Mouse (Mus musculus): ENCODE data around the gene Sp2. TPM values are rescaled to one million over a fixed set of nuclear protein-coding genes. Genes with fewer than 3 reads are reported as not detected.

Gene Sp2
- polyA plus RNA-seq, 1 experiment from 2014 or later = 15.0 TPM

- peak; percentile 83 for ATAC-seq (ENCODE audit: insufficient number of reproducible peaks, insufficient read depth, low FRiP score, low read depth)
- peaks cover 2% of the 10 kb centered on the region; the same call in 1 of the 2 replicates for H3K27me3 ChIP-seq (ENCODE audit: control insufficient read depth, insufficient read depth, low read length)
- 18% methylated on average over 12 of the region's 12 CpGs for WGBS
- no peaks in the 10 kb centered on the region for H3K9me3 ChIP-seq (ENCODE audit: control insufficient read depth, low read length)
- peak overlapping the region; percentile 54 to 83 for H3K27ac ChIP-seq (replicated peaks in 1 of 2; ENCODE audit: control insufficient read depth in 1 of 2, insufficient read depth in 1 of 2, low read depth in 2 of 2, low read length in 2 of 2)
- peak overlapping the region; percentile 45 for H3K4me2 ChIP-seq (ENCODE audit: low read length)
- peaks cover 11 to 14% of the 10 kb centered on the region in 2 experiments for H3K4me1 ChIP-seq (ENCODE audit: control insufficient read depth in 2 of 2, insufficient read depth in 2 of 2, low read length in 2 of 2)
- H3K36me3 ChIP-seq (ENCODE audit: control insufficient read depth, insufficient read depth, low read length) = 0 out of 2 replicates have a peak, but pooled peaks cover 7% of the 10 kb centered on the region
- no peak overlapping the region; the same call in 1 of the 2 replicates for H3K9ac ChIP-seq (ENCODE audit: low read length)
- H3K4me3 ChIP-seq (ENCODE audit: control insufficient read depth in 1 of 2, insufficient read depth in 1 of 2, low read depth in 1 of 2, low read length in 2 of 2) = no peak overlapping the region
Measured at GRCm38 (mm10) chr11:96934921-96935356, 47.8 kb downstream of the Sp2 start.

DNA sequence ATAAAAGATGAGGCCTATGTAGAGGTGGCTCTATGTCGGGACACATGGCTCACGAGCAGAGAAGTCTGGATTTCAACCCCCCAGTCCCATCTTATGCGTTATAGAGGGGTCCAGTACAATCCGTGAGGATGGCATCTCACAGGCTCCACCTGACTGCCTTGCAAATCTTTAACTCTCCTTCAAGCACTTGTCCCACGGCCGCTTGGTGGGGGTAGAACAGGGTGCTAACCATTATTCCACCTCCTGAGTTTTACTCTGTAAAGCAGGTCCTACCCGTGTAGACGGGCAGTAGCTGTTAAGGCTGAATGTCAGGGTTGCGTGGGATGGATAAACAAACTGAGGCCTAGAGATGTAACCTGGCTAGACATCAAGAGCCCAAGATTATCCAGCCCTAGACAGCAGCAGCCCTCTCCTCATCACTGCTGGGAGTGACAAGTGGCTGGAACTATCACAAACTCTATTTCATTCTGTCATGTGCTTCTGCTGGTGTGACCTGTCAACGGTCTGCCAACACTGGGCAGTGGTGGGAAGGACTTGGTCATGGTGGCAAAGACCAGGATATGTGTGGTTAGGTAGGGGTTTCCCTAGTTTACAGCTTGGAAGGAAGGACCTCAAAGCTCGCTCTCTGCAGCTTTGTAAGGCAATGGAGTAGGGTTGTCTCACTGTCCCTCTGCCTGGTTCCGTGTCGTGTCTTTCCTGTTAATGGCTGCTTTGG, 49.0 kb downstream of the Sp2 start:
- Histone ChIP-seq H3K36me3 (ENCODE audit: control insufficient read depth, insufficient read depth, low read length) (0 out of 2 replicates have a peak, but pooled peaks cover 2% of the 10 kb centered on the region), H3K9ac (ENCODE audit: low read length) (no peak overlapping the region), H3K9me3 (ENCODE audit: control insufficient read depth, low read length) (no peaks in the 10 kb centered on the region), H3K4me3 (ENCODE audit: control insufficient read depth in 1 of 2, insufficient read depth in 1 of 2, low read depth in 1 of 2, low read length in 2 of 2) (no peak overlapping the region), H3K27ac (replicated peaks in 1 of 2; ENCODE audit: control insufficient read depth in 1 of 2, insufficient read depth in 1 of 2, low read depth in 2 of 2, low read length in 2 of 2) (no peak overlapping the region), H3K27me3 (ENCODE audit: control insufficient read depth, insufficient read depth, low read length) (peaks cover 13% of the 10 kb centered on the region; the same call in 1 of the 2 replicates), H3K4me2 (ENCODE audit: low read length) (no peak overlapping the region), H3K4me1 (ENCODE audit: control insufficient read depth in 2 of 2, insufficient read depth in 2 of 2, low read length in 2 of 2) (peaks cover 13 to 14% of the 10 kb centered on the region in 2 experiments)
- 84% methylated on average over 13 of the region's 13 CpGs for WGBS
- no peak for ATAC-seq (ENCODE audit: insufficient number of reproducible peaks, insufficient read depth, low FRiP score, low read depth)

DNA sequence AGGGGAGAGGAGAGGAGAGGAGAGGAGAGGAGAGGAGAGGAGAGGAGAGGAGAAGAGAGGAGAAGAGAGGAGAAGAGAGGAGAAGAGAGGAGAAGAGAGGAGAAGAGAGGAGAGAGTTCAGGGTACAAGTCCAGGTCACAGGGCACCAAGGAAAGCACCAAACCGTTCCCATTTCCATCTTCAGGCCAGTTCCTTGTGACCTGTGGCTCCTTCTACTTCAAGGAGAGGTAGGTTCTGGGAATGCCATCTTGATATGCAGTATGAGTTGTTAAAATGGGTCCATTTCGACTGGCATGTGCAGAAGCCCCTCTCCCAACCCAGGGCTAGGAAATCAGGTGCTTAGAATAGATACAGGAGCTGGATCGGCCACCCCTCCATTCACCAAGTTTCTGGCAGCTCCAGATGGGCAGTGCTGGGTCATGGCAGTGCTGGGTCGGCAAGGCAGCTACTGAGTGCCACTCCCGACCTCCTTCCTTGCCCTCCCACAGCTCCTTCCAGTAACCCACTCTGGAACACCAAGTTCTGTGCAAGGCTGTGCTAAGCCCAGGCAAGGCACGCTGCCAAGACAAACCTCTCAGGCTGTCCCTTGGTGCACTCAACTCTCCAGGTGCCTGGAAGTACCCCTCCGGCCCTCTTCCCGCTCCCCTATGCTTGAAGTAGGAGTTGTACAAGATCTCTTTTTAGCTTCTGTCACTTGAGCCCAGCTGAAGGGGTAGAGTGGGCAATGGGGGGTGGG, 51.3 kb downstream of the Sp2 start:
- no peaks in the 10 kb centered on the region for H3K9me3 ChIP-seq (ENCODE audit: control insufficient read depth, low read length)
- H3K4me1 ChIP-seq (ENCODE audit: control insufficient read depth in 2 of 2, insufficient read depth in 2 of 2, low read length in 2 of 2) = peaks cover 13 to 14% of the 10 kb centered on the region in 2 experiments
- WGBS = 44% methylated on average over 8 of the region's 8 CpGs
- no peak overlapping the region for H3K9ac ChIP-seq (ENCODE audit: low read length)
- H3K27ac ChIP-seq (replicated peaks in 1 of 2; ENCODE audit: control insufficient read depth in 1 of 2, insufficient read depth in 1 of 2, low read depth in 2 of 2, low read length in 2 of 2) = no peak overlapping the region
- no peak overlapping the region for H3K4me3 ChIP-seq (ENCODE audit: control insufficient read depth in 1 of 2, insufficient read depth in 1 of 2, low read depth in 1 of 2, low read length in 2 of 2)
- no peaks in the 10 kb centered on the region for H3K36me3 ChIP-seq (ENCODE audit: control insufficient read depth, insufficient read depth, low read length)
- peaks cover 20% of the 10 kb centered on the region; the same call in 1 of the 2 replicates for H3K27me3 ChIP-seq (ENCODE audit: control insufficient read depth, insufficient read depth, low read length)
- ATAC-seq (ENCODE audit: insufficient number of reproducible peaks, insufficient read depth, low FRiP score, low read depth) = no peak
- H3K4me2 ChIP-seq (ENCODE audit: low read length) = no peak overlapping the region

- H3K4me2 ChIP-seq (ENCODE audit: low read length) = no peak overlapping the region
- 62% methylated on average over 9 of the region's 9 CpGs for WGBS
- H3K9ac ChIP-seq (ENCODE audit: low read length) = no peak overlapping the region
- peaks cover 20% of the 10 kb centered on the region; the same call in 1 of the 2 replicates for H3K27me3 ChIP-seq (ENCODE audit: control insufficient read depth, insufficient read depth, low read length)
- no peak for ATAC-seq (ENCODE audit: insufficient number of reproducible peaks, insufficient read depth, low FRiP score, low read depth)
- no peak overlapping the region; a peak in 1 of 4 replicates for H3K27ac ChIP-seq (replicated peaks in 1 of 2; ENCODE audit: control insufficient read depth in 1 of 2, insufficient read depth in 1 of 2, low read depth in 2 of 2, low read length in 2 of 2)
- no peak overlapping the region for H3K4me3 ChIP-seq (ENCODE audit: control insufficient read depth in 1 of 2, insufficient read depth in 1 of 2, low read depth in 1 of 2, low read length in 2 of 2)
- no peaks in the 10 kb centered on the region for H3K36me3 ChIP-seq (ENCODE audit: control insufficient read depth, insufficient read depth, low read length)
- peaks cover 11 to 12% of the 10 kb centered on the region in 2 experiments for H3K4me1 ChIP-seq (ENCODE audit: control insufficient read depth in 2 of 2, insufficient read depth in 2 of 2, low read length in 2 of 2)
- no peaks in the 10 kb centered on the region for H3K9me3 ChIP-seq (ENCODE audit: control insufficient read depth, low read length)
Measured at GRCm38 (mm10) chr11:96929766-96930331, 52.9 kb downstream of the Sp2 start.

GRCm38 (mm10) chr11:96929096-96929765, 53.5 kb downstream of the Sp2 start:
- peaks cover 20% of the 10 kb centered on the region; the same call in 1 of the 2 replicates for H3K27me3 ChIP-seq (ENCODE audit: control insufficient read depth, insufficient read depth, low read length)
- H3K4me1 ChIP-seq (ENCODE audit: control insufficient read depth in 2 of 2, insufficient read depth in 2 of 2, low read length in 2 of 2) = peaks cover 5 to 6% of the 10 kb centered on the region in 2 experiments; a peak in 2 of 4 replicates
- no peaks in the 10 kb centered on the region for H3K9me3 ChIP-seq (ENCODE audit: control insufficient read depth, low read length)
- no peak overlapping the region for H3K4me2 ChIP-seq (ENCODE audit: low read length)
- no peak overlapping the region; a peak in 1 of 4 replicates for H3K27ac ChIP-seq (replicated peaks in 1 of 2; ENCODE audit: control insufficient read depth in 1 of 2, insufficient read depth in 1 of 2, low read depth in 2 of 2, low read length in 2 of 2)
- H3K4me3 ChIP-seq (ENCODE audit: control insufficient read depth in 1 of 2, insufficient read depth in 1 of 2, low read depth in 1 of 2, low read length in 2 of 2) = no peak overlapping the region
- H3K36me3 ChIP-seq (ENCODE audit: control insufficient read depth, insufficient read depth, low read length) = no peaks in the 10 kb centered on the region
- WGBS = 14% methylated on average over 13 of the region's 13 CpGs
- no peak for ATAC-seq (ENCODE audit: insufficient number of reproducible peaks, insufficient read depth, low FRiP score, low read depth)
- H3K9ac ChIP-seq (ENCODE audit: low read length) = no peak overlapping the region

- no peak for ATAC-seq (ENCODE audit: insufficient number of reproducible peaks, insufficient read depth, low FRiP score, low read depth)
- no peaks in the 10 kb centered on the region for H3K36me3 ChIP-seq (ENCODE audit: control insufficient read depth, insufficient read depth, low read length)
- peaks cover under 1 to 5% of the 10 kb centered on the region in 2 experiments; a peak in 2 of 4 replicates for H3K4me1 ChIP-seq (ENCODE audit: control insufficient read depth in 2 of 2, insufficient read depth in 2 of 2, low read length in 2 of 2)
- no peaks in the 10 kb centered on the region for H3K9me3 ChIP-seq (ENCODE audit: control insufficient read depth, low read length)
- 6% methylated on average over 5 of the region's 5 CpGs for WGBS
- no peak overlapping the region for H3K4me3 ChIP-seq (ENCODE audit: control insufficient read depth in 1 of 2, insufficient read depth in 1 of 2, low read depth in 1 of 2, low read length in 2 of 2)
- H3K27me3 ChIP-seq (ENCODE audit: control insufficient read depth, insufficient read depth, low read length) = peaks cover 20% of the 10 kb centered on the region; the same call in 1 of the 2 replicates
- H3K9ac ChIP-seq (ENCODE audit: low read length) = no peak overlapping the region
- no peak overlapping the region for H3K27ac ChIP-seq (replicated peaks in 1 of 2; ENCODE audit: control insufficient read depth in 1 of 2, insufficient read depth in 1 of 2, low read depth in 2 of 2, low read length in 2 of 2)
- no peak overlapping the region for H3K4me2 ChIP-seq (ENCODE audit: low read length)
Measured at GRCm38 (mm10) chr11:96928691-96929090, 54.1 kb downstream of the Sp2 start.

DNA sequence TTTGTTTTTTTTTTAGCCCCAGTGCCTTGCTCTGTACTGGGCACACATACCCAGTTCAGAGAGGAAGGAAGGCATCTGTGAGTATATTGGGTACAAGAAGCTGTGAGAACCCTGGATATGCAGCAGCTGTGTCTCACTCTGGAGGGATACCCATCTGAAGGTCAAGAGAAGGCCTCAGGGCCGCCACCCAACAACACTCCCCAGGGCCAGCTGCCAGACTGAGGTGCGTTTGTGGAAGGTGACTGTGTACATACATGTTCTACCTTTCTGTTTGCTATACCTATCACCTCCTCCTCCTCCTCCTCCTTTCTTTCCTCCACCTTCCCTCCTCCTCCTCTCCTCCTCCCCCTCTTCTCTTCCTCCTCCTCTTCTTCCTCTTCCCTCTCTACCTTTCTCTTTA, 54.7 kb downstream of the Sp2 start, which contains the start of gene Prr15l:
TSS of gene Prr15l (plus strand) at position 17 of the 400 bp plus-strand sequence.
- H3K36me3 ChIP-seq (ENCODE audit: control insufficient read depth, insufficient read depth, low read length) = no peaks in the 10 kb centered on the region
- 34% methylated on average over 2 of the region's 2 CpGs for WGBS
- H3K27ac ChIP-seq (replicated peaks in 1 of 2; ENCODE audit: control insufficient read depth in 1 of 2, insufficient read depth in 1 of 2, low read depth in 2 of 2, low read length in 2 of 2) = no peak within 1 kb of the TSS
- no peak within 1 kb of the TSS for H3K9ac ChIP-seq (ENCODE audit: low read length)
- no peak within 1 kb of the TSS for H3K4me2 ChIP-seq (ENCODE audit: low read length)
- no peaks in the 10 kb centered on the region for H3K9me3 ChIP-seq (ENCODE audit: control insufficient read depth, low read length)
- H3K4me1 ChIP-seq (ENCODE audit: control insufficient read depth in 2 of 2, insufficient read depth in 2 of 2, low read length in 2 of 2) = peaks cover 0 to 5% of the 10 kb centered on the region in 2 experiments; a peak in 1 of 4 replicates
- H3K4me3 ChIP-seq (ENCODE audit: control insufficient read depth in 1 of 2, insufficient read depth in 1 of 2, low read depth in 1 of 2, low read length in 2 of 2) = no peak within 1 kb of the TSS
- peaks cover 20% of the 10 kb centered on the region; the same call in 1 of the 2 replicates for H3K27me3 ChIP-seq (ENCODE audit: control insufficient read depth, insufficient read depth, low read length)
- no peak for ATAC-seq (ENCODE audit: insufficient number of reproducible peaks, insufficient read depth, low FRiP score, low read depth)
